Mouse (Mus musculus) hindbrain, embryonic 10.5 days (tissue): ENCODE measurements at regions not wholly inside any gene's neighbourhood (a gene's known extent, or its start where the extent isn't known, plus 50 kb on each side); places are given as distances from the start of the nearest gene placed in this dataset.

Experiments
- DNase-seq: peaks from one replicate; pipeline ENCODE4 v3.0.0-alpha.2; 2017; ENCODE audit warnings: low spot score
- H3K27ac ChIP-seq: fragments of 300-500 bp; sonication (generic); 2 replicates; pipeline ENCODE4 v1.5.1; 2016; ENCODE audit warnings: mild to moderate bottlenecking, moderate library complexity
- H3K27me3 ChIP-seq: fragments of 300-500 bp; sonication (generic); 2 replicates; pipeline ENCODE4 v1.6.1; 2016; ENCODE audit warnings: mild to moderate bottlenecking; ENCODE audit not compliant: poor library complexity, insufficient read depth, severe bottlenecking
- H3K36me3 ChIP-seq: fragments of 300-500 bp; sonication (generic); 2 replicates; pipeline ENCODE4 v1.6.1; 2016; ENCODE audit warnings: mild to moderate bottlenecking, moderate library complexity
- H3K4me1 ChIP-seq: fragments of 300-500 bp; sonication (generic); replicated peaks from 2 replicates; pipeline ENCODE4 v1.6.1; 2016; ENCODE audit warnings: mild to moderate bottlenecking
- H3K4me3 ChIP-seq: fragments of 300-500 bp; sonication (generic); 2 replicates; pipeline ENCODE4 v1.5.1; 2016; ENCODE audit warnings: mild to moderate bottlenecking, moderate library complexity
- H3K9me3 ChIP-seq: fragments of 300-500 bp; sonication (generic); 2 replicates; pipeline ENCODE4 v1.6.1; 2016; ENCODE audit warnings: mild to moderate bottlenecking, moderate library complexity
- WGBS: fragments of 180-500 bp; shearing (Covaris S2); methylation state at CpG from one replicate; pipeline ENCODE4 v1.1.7; 2016; 5-methylcytosine and 5-hydroxymethylcytosine counted together

- Histone ChIP-seq H3K4me3 (no peak overlapping the region), H3K27me3 (no peaks in the 10 kb centered on the region), H3K36me3 (no peaks in the 10 kb centered on the region), H3K4me1 (peaks cover 3% of the 10 kb centered on the region; the same call in 1 of the 2 replicates), H3K27ac (no peak overlapping the region), H3K9me3 (no peaks in the 10 kb centered on the region)
- 90% methylated on average over 2 of the region's 2 CpGs for WGBS
- no peak for DNase-seq
Observed at GRCm38 (mm10) chr14:9284976-9285605, 619.1 kb upstream of the 4930452B06Rik start.

- H3K4me1 ChIP-seq = no peaks in the 10 kb centered on the region
- H3K36me3 ChIP-seq = no peaks in the 10 kb centered on the region
- DNase-seq = no peak
- H3K9me3 ChIP-seq = no peaks in the 10 kb centered on the region
- H3K4me3 ChIP-seq = no peak overlapping the region
- H3K27ac ChIP-seq = no peak overlapping the region
- 82% methylated on average over 14 of the region's 14 CpGs for WGBS
- H3K27me3 ChIP-seq = no peaks in the 10 kb centered on the region
Observed at GRCm38 (mm10) chr14:9267282-9268091, 601.4 kb upstream of the 4930452B06Rik start.

- WGBS = 84% methylated on average over 1 of the region's 1 CpGs
Observed at GRCm38 (mm10) chr14:9252017-9252416, 586.0 kb upstream of the 4930452B06Rik start.

GRCm38 (mm10) chr14:9245266-9245665 lies 579.2 kb upstream of the 4930452B06Rik start:
- Histone ChIP-seq H3K36me3 (no peaks in the 10 kb centered on the region), H3K4me3 (no peak overlapping the region), H3K27me3 (no peaks in the 10 kb centered on the region), H3K4me1 (0 out of 2 replicates have a peak, but pooled peaks cover 3% of the 10 kb centered on the region), H3K9me3 (no peaks in the 10 kb centered on the region), H3K27ac (no peak overlapping the region)
- 69% methylated on average over 1 of the region's 1 CpGs for WGBS
- no peak for DNase-seq

More at GRCm38 (mm10) chr14:9252017-9252416, 586.0 kb upstream of the 4930452B06Rik start:
- H3K27me3 ChIP-seq = no peaks in the 10 kb centered on the region
- no peaks in the 10 kb centered on the region for H3K4me1 ChIP-seq
- H3K36me3 ChIP-seq = no peaks in the 10 kb centered on the region
- H3K9me3 ChIP-seq = no peaks in the 10 kb centered on the region
- H3K4me3 ChIP-seq = no peak overlapping the region
- no peak for DNase-seq
- H3K27ac ChIP-seq = no peak overlapping the region

- Histone ChIP-seq H3K36me3 (no peaks in the 10 kb centered on the region), H3K9me3 (no peaks in the 10 kb centered on the region), H3K27ac (no peak overlapping the region), H3K4me1 (0 out of 2 replicates have a peak, but pooled peaks cover 3% of the 10 kb centered on the region), H3K4me3 (no peak overlapping the region), H3K27me3 (no peaks in the 10 kb centered on the region)
- no peak for DNase-seq
Observed at GRCm38 (mm10) chr14:9243336-9243735, 577.3 kb upstream of the 4930452B06Rik start.

- 0 out of 2 replicates have a peak, but pooled peaks cover 3% of the 10 kb centered on the region for H3K4me1 ChIP-seq
- H3K27me3 ChIP-seq = no peaks in the 10 kb centered on the region
- WGBS = 42% methylated on average over 2 of the region's 2 CpGs
- no peak for DNase-seq
- H3K9me3 ChIP-seq = no peaks in the 10 kb centered on the region
- no peaks in the 10 kb centered on the region for H3K36me3 ChIP-seq
- H3K4me3 ChIP-seq = no peak overlapping the region
- no peak overlapping the region for H3K27ac ChIP-seq
Observed at GRCm38 (mm10) chr14:9242118-9242517, 576.1 kb upstream of the 4930452B06Rik start.

GRCm38 (mm10) chr14:9227670-9228069 lies 561.6 kb upstream of the 4930452B06Rik start:
- no peaks in the 10 kb centered on the region for H3K9me3 ChIP-seq
- no peak overlapping the region for H3K4me3 ChIP-seq
- no peaks in the 10 kb centered on the region for H3K27me3 ChIP-seq
- H3K4me1 ChIP-seq = no peaks in the 10 kb centered on the region
- no peak for DNase-seq
- no peak overlapping the region for H3K27ac ChIP-seq
- 78% methylated on average over 6 of the region's 6 CpGs for WGBS
- H3K36me3 ChIP-seq = no peaks in the 10 kb centered on the region

- no peaks in the 10 kb centered on the region for H3K36me3 ChIP-seq
- H3K27ac ChIP-seq = no peak overlapping the region
- no peaks in the 10 kb centered on the region for H3K9me3 ChIP-seq
- H3K27me3 ChIP-seq = no peaks in the 10 kb centered on the region
- no peak overlapping the region for H3K4me3 ChIP-seq
- 87% methylated on average over 2 of the region's 2 CpGs for WGBS
- no peak for DNase-seq
- no peaks in the 10 kb centered on the region for H3K4me1 ChIP-seq
Observed at GRCm38 (mm10) chr14:9200246-9200645, 534.2 kb upstream of the 4930452B06Rik start.

- 84% methylated on average over 4 of the region's 4 CpGs for WGBS
- H3K27me3 ChIP-seq = no peaks in the 10 kb centered on the region
- no peaks in the 10 kb centered on the region for H3K4me1 ChIP-seq
- no peaks in the 10 kb centered on the region for H3K36me3 ChIP-seq
- no peak for DNase-seq
- no peak overlapping the region for H3K4me3 ChIP-seq
- H3K9me3 ChIP-seq = no peaks in the 10 kb centered on the region
- no peak overlapping the region for H3K27ac ChIP-seq
Observed at GRCm38 (mm10) chr14:9192122-9192769, 526.2 kb upstream of the 4930452B06Rik start.

GRCm38 (mm10) chr14:9191664-9192063 lies 525.6 kb upstream of the 4930452B06Rik start:
- no peak for DNase-seq
- Histone ChIP-seq H3K27me3 (no peaks in the 10 kb centered on the region), H3K9me3 (no peaks in the 10 kb centered on the region), H3K4me3 (no peak overlapping the region), H3K36me3 (no peaks in the 10 kb centered on the region), H3K4me1 (no peaks in the 10 kb centered on the region), H3K27ac (no peak overlapping the region)
- WGBS = 82% methylated on average over 3 of the region's 3 CpGs

- Histone ChIP-seq H3K36me3 (no peaks in the 10 kb centered on the region), H3K4me3 (no peak overlapping the region), H3K4me1 (no peaks in the 10 kb centered on the region), H3K27me3 (no peaks in the 10 kb centered on the region), H3K27ac (no peak overlapping the region), H3K9me3 (no peaks in the 10 kb centered on the region)
- WGBS = 91% methylated on average over 2 of the region's 2 CpGs
- DNase-seq = no peak
Observed at GRCm38 (mm10) chr14:9161336-9161735, 495.3 kb upstream of the 4930452B06Rik start.

GRCm38 (mm10) chr14:9157941-9158340 lies 491.9 kb upstream of the 4930452B06Rik start:
- Histone ChIP-seq H3K4me1 (no peaks in the 10 kb centered on the region), H3K4me3 (no peak overlapping the region), H3K9me3 (no peaks in the 10 kb centered on the region), H3K27ac (no peak overlapping the region), H3K36me3 (no peaks in the 10 kb centered on the region), H3K27me3 (no peaks in the 10 kb centered on the region)
- 60% methylated on average over 3 of the region's 3 CpGs for WGBS
- DNase-seq = peak; percentile 5

GRCm38 (mm10) chr14:9150841-9151240 lies 484.8 kb upstream of the 4930452B06Rik start:
- no peaks in the 10 kb centered on the region for H3K27me3 ChIP-seq
- H3K4me1 ChIP-seq = no peaks in the 10 kb centered on the region
- H3K36me3 ChIP-seq = no peaks in the 10 kb centered on the region
- DNase-seq = peak; percentile 5
- no peaks in the 10 kb centered on the region for H3K9me3 ChIP-seq
- no peak overlapping the region for H3K4me3 ChIP-seq
- WGBS = 58% methylated on average over 1 of the region's 1 CpGs
- no peak overlapping the region for H3K27ac ChIP-seq
